Mouse (Mus musculus): ENCODE data around the gene Rbm38.

- TF ChIP-seq CTCF (IDR thresholded peaks at IDR 0.05; ENCODE audit: control insufficient read depth, insufficient read depth, low read length): no peak
- no peak for TF ChIP-seq POLR2A (IDR thresholded peaks at IDR 0.05; ENCODE audit: borderline replicate concordance, control insufficient read depth, low read depth, low read length)
Observed at GRCm38 (mm10) chr2:173049817-173050216, 29.5 kb downstream of the Rbm38 start.

All from bone marrow, adult 2 months (tissue).